Mouse (Mus musculus) hindbrain, embryonic 16.5 days (tissue): ENCODE measurements around the gene Tent4b. TPM values are rescaled to one million over a fixed set of nuclear protein-coding genes. Genes with fewer than 3 reads are reported as not detected.

Source experiments
- ATAC-seq: fragments of 200-750 bp; cut with Nextera tagmentation; 2 replicates; pipeline ENCODE4 v1.8.0; 2017; ENCODE audit warnings: moderate TSS enrichment, moderate library complexity
- H3K27ac ChIP-seq: fragments of 300-500 bp; sonication (generic); 2 replicates; pipeline ENCODE4 v1.5.1; 2014; ENCODE audit warnings: low read depth, mild to moderate bottlenecking, control low read depth, low read length, moderate library complexity
- H3K27me3 ChIP-seq: fragments of 300-500 bp; sonication (generic); replicated peaks from 2 replicates; pipeline ENCODE4 v1.6.1; 2014; ENCODE audit warnings: low read length; ENCODE audit not compliant: control insufficient read depth, insufficient read depth
- H3K36me3 ChIP-seq: fragments of 300-500 bp; sonication (generic); 2 replicates; pipeline ENCODE4 v1.6.1; 2014; ENCODE audit warnings: mild to moderate bottlenecking, low read length, moderate library complexity, mixed read lengths; ENCODE audit not compliant: control insufficient read depth, insufficient read depth
- H3K4me1 ChIP-seq: fragments of 300-500 bp; sonication (generic); 2 replicates; pipeline ENCODE4 v1.6.1; 2014; ENCODE audit warnings: low read depth, low read length; ENCODE audit not compliant: control insufficient read depth, insufficient read depth
- H3K4me2 ChIP-seq: fragments of 300-500 bp; sonication (generic); 2 replicates; pipeline ENCODE4 v1.6.1; 2014; ENCODE audit warnings: mild to moderate bottlenecking, low read length, control low read depth, moderate library complexity
- H3K4me3 ChIP-seq: fragments of 300-500 bp; sonication (generic); 2 replicates; pipeline ENCODE4 v1.5.1; 2014; ENCODE audit warnings: mild to moderate bottlenecking, low read length, control low read depth, moderate library complexity
- H3K9ac ChIP-seq: fragments of 300-500 bp; sonication (generic); 2 replicates; pipeline ENCODE4 v1.6.1; 2014; ENCODE audit warnings: low read depth, mild to moderate bottlenecking, control low read depth, low read length, moderate library complexity
- H3K9me3 ChIP-seq: fragments of 300-500 bp; sonication (generic); 2 replicates; pipeline ENCODE4 v1.6.1; 2014; ENCODE audit warnings: mild to moderate bottlenecking, low read length, moderate library complexity; ENCODE audit not compliant: control insufficient read depth
- WGBS: fragments of 180-500 bp; shearing (Covaris S2); extraction: QIAGEN DNeasy Blood & Tissue Kit; methylation state at CpG from one replicate; pipeline ENCODE4 v1.1.7; 2014; 5-methylcytosine and 5-hydroxymethylcytosine counted together
- polyA plus RNA-seq: library from polyadenylated mRNA; unstranded; fragments of >200 nt; fragmentation: Nextera tagmentation; extraction: Ambion mirVana; gene quantifications from 2 replicates; pipeline ENCODE4 v1.2.1, GENCODE M21; 2015

Gene Tent4b
- polyA plus RNA-seq, 1 experiment from 2014 or later = 7.7 TPM

DNA sequence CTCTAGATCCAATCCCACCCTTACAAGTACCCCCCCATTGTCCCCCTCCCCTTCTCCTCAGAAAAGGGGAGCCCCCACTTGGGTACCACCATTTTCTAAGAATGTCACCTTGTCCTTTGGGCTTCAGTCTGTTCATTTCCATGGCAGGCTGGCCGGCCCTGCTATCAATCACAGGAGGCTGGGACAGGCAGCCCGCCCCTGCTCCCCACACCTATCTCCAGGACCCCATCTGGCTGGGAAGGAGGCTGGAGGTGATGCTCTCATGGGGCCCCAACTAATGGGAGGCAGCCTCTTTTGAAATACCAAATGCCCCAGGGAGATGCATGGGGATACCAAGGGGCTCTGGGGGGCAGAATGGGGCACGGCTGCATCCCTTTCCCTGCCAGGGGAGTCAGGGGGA is 93.9 kb downstream of the Tent4b start:
- 79% methylated on average over 3 of the region's 3 CpGs for WGBS
- no peaks in the 10 kb centered on the region for H3K27me3 ChIP-seq
- no peak for ATAC-seq

DNA sequence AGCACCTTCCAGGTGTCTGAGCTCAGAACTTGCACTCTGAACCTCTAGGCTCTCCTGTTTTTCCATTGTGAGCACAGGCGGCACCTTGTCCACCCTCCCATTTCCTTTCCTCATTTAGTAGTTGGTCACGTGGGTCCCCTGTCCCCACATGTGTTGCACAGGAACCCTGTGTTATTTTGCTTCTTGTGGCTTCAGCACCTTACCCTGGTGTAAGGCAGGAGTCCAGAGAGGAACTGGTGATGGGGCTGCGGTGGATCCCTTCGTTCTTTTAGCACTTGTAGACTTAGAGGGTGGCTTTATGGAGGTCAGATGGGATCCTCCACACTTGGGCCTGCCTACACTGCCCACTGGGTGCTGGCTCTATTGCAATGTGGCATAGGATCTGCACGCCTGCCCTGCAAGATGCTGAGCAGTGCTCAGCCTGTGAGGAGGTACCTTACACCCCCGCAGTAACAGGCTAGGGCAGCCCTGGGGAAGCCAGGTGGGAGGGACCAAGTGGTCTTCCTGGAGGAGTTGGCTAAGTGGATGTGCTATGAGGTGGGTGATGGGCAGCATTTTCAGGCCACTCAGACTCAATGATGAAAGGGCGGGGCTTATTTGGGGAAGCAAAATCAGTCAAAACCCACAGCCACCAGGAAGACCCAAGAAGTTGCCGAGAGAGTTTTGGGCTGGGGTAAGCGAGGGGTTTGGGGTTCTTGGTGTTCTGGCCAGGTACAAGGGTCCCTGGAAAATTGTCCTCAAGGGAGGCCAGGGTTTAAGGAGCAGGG is 94.8 kb downstream of the Tent4b start:
- Histone ChIP-seq H3K9ac (no peak overlapping the region), H3K4me1 (no peaks in the 10 kb centered on the region), H3K4me2 (no peak overlapping the region), H3K4me3 (no peak overlapping the region), H3K27ac (no peak overlapping the region), H3K9me3 (no peaks in the 10 kb centered on the region), H3K27me3 (no peaks in the 10 kb centered on the region), H3K36me3 (no peaks in the 10 kb centered on the region)
- WGBS = 89% methylated on average over 9 of the region's 9 CpGs
- ATAC-seq = no peak

More for the DNA sequence above, 93.9 kb downstream of the Tent4b start:
- Histone ChIP-seq H3K36me3 (no peaks in the 10 kb centered on the region), H3K4me1 (no peaks in the 10 kb centered on the region), H3K9me3 (no peaks in the 10 kb centered on the region), H3K27ac (no peak overlapping the region), H3K4me2 (no peak overlapping the region), H3K9ac (no peak overlapping the region), H3K4me3 (no peak overlapping the region)

GRCm38 (mm10) chr8:88294977-88295376 is 96.0 kb downstream of the Tent4b start:
- no peak for ATAC-seq
- Histone ChIP-seq H3K9me3 (no peaks in the 10 kb centered on the region), H3K36me3 (no peaks in the 10 kb centered on the region), H3K4me1 (no peaks in the 10 kb centered on the region), H3K9ac (no peak overlapping the region), H3K27me3 (no peaks in the 10 kb centered on the region), H3K4me3 (no peak overlapping the region), H3K4me2 (no peak overlapping the region), H3K27ac (no peak overlapping the region)
- 87% methylated on average over 2 of the region's 2 CpGs for WGBS

- Histone ChIP-seq H3K9ac (no peak overlapping the region), H3K9me3 (no peaks in the 10 kb centered on the region), H3K4me2 (no peak overlapping the region), H3K27me3 (no peaks in the 10 kb centered on the region), H3K27ac (no peak overlapping the region), H3K4me3 (no peak overlapping the region), H3K36me3 (no peaks in the 10 kb centered on the region), H3K4me1 (no peaks in the 10 kb centered on the region; the same call in 1 of the 2 replicates)
- no peak for ATAC-seq
- 66% methylated on average over 12 of the region's 12 CpGs for WGBS
These were observed 99.1 kb downstream of the Tent4b start for GRCm38 (mm10) chr8:88297976-88298732.

DNA sequence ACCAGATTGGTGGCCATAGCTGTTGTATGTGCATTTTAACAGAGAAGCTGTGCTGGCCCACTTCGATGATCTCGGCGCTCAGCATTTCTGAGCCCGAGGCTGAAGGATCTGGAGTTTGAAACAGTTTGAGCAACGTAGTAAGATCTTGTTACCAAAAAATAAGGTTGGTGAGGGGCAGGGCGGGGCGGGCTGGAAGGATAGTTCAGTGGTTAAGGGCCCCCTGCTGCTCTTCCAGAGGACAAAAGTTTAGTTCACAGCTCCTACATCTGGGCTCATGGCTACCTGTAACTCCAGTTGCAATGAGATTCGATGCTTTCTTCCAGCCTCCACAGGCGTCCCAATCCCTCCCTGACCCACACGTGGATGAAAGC is 99.7 kb downstream of the Tent4b start:
- no peaks in the 10 kb centered on the region for H3K27me3 ChIP-seq
- H3K4me1 ChIP-seq = no peaks in the 10 kb centered on the region; the same call in 1 of the 2 replicates
- H3K4me2 ChIP-seq = no peak overlapping the region
- no peak overlapping the region for H3K4me3 ChIP-seq
- no peaks in the 10 kb centered on the region for H3K9me3 ChIP-seq
- no peak overlapping the region for H3K27ac ChIP-seq
- no peak overlapping the region for H3K9ac ChIP-seq
- no peak for ATAC-seq
- H3K36me3 ChIP-seq = no peaks in the 10 kb centered on the region
- 86% methylated on average over 10 of the region's 10 CpGs for WGBS

GRCm38 (mm10) chr8:88299907-88300603 is 101.0 kb downstream of the Tent4b start:
- Histone ChIP-seq H3K9ac (no peak overlapping the region), H3K4me2 (no peak overlapping the region), H3K27ac (no peak overlapping the region), H3K4me1 (no peaks in the 10 kb centered on the region; the same call in 1 of the 2 replicates), H3K27me3 (no peaks in the 10 kb centered on the region), H3K36me3 (no peaks in the 10 kb centered on the region), H3K4me3 (no peak overlapping the region), H3K9me3 (no peaks in the 10 kb centered on the region)
- 76% methylated on average over 10 of the region's 10 CpGs for WGBS
- no peak for ATAC-seq

DNA sequence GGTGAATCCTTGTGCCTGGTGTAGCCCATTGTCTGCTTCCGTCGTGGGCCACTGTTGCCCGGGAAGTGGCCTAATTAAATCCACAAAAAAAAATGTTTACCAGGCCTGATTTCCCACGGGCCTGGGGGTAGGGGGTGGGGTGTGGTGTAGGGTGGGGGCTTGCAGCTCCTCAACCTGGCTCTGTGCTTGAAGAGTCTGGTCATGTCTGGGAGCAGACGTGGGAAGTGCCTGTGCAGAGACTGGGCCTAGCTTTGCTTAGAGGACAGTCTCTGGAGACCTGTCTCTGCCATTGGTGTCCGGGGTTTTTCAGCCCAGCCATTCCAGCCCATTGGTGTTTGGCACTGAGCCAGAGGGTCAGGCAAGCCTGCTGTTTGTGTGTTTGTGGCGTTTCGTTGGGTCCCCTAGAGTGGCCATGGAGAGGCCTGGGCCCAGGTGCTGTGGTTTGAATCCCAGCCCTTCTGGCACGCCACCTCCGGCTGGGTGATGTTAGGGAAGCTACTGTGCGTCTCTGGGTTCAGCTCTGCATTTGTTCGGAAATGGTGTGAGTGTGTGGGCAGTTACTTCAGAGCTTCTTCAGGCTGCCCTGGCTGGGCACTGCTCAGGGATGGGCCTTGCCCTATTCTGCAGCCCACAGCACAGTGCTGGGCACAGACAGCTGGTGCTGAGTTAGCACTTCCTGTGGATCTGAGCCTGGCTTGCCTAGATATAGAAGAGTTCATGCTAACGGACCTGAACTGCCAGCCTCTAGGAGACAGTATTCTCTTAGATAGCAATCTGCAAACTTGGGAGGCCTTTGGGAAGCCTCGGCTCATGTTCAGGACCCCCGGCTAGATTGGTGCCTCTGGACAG is 102.8 kb downstream of the Tent4b start:
- H3K9ac ChIP-seq = no peak overlapping the region
- H3K4me1 ChIP-seq = no peaks in the 10 kb centered on the region; the same call in 1 of the 2 replicates
- 51% methylated on average over 15 of the region's 15 CpGs for WGBS
- no peaks in the 10 kb centered on the region for H3K9me3 ChIP-seq
- H3K4me2 ChIP-seq = no peak overlapping the region
- H3K36me3 ChIP-seq = no peaks in the 10 kb centered on the region
- no peak overlapping the region for H3K4me3 ChIP-seq
- no peak overlapping the region for H3K27ac ChIP-seq
- no peaks in the 10 kb centered on the region for H3K27me3 ChIP-seq
- 0 out of 2 replicates have a peak, but pooled peaks have one; percentile 34 for ATAC-seq

DNA sequence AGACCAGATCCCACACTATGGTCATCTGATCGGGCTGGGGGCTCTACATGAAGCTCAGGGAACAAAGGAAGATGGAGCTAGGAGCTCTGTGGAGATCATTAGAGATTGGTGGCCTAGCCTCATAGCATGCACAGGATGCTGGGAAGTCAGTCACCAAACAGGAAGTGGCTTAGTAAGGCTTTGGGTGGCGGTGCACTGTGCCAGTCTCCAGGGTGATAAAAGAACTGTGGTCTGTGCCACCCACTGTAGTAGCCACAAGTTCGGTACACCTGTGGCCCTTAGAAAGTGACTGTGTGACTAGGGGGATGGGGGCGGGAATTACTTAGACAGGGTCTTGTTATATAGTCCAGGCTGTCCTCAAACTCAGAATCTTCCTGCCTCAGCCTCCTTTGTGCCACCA is 106.8 kb downstream of the Tent4b start:
- ATAC-seq = no peak
- no peak overlapping the region for H3K27ac ChIP-seq
- no peaks in the 10 kb centered on the region for H3K27me3 ChIP-seq
- no peak overlapping the region for H3K4me2 ChIP-seq
- H3K4me3 ChIP-seq = no peak overlapping the region
- H3K36me3 ChIP-seq = no peaks in the 10 kb centered on the region
- no peaks in the 10 kb centered on the region for H3K9me3 ChIP-seq
- no peak overlapping the region for H3K9ac ChIP-seq
- 86% methylated on average over 4 of the region's 4 CpGs for WGBS
- no peaks in the 10 kb centered on the region; the same call in 1 of the 2 replicates for H3K4me1 ChIP-seq
